Mouse (Mus musculus): ENCODE measurements around the gene Mfap5. TPM values are rescaled to one million over a fixed set of nuclear protein-coding genes. Genes with fewer than 3 reads are reported as not detected.
"Not testable (repeated sequence)": the region's sequence is repeated elsewhere in the genome, so short reads cannot be mapped to it uniquely, and the experiment has no call there.

Gene Mfap5
- polyA plus RNA-seq, 1 experiment from 2014 or later, result 8.8 TPM

GRCm38 (mm10) chr6:122505041-122505440, 604 bp upstream of the Mfap5 start:
- no peak for ATAC-seq
- H3K27ac ChIP-seq (ENCODE audit: low read length), result no peak overlapping the region
- WGBS, result 60% methylated on average over 4 of the region's 4 CpGs

GRCm38 (mm10) chr6:122508494-122508893, 2.8 kb downstream of the Mfap5 start:
- H3K36me3 ChIP-seq (ENCODE audit: control insufficient read depth, insufficient read depth, low read length), result no peaks in the 10 kb centered on the region
- H3K4me1 ChIP-seq (ENCODE audit: control insufficient read depth, insufficient read depth, low read length), result no peaks in the 10 kb centered on the region
- no peaks in the 10 kb centered on the region for H3K27me3 ChIP-seq (replicated peaks; ENCODE audit: control insufficient read depth, insufficient read depth, low read length)
- H3K9ac ChIP-seq (ENCODE audit: low read depth, low read length), result no peak overlapping the region
- H3K4me3 ChIP-seq (ENCODE audit: low read length), result no peak overlapping the region
- no peak overlapping the region for H3K4me2 ChIP-seq (ENCODE audit: low read depth, low read length)
- no peak overlapping the region for H3K27ac ChIP-seq (ENCODE audit: low read length)
- H3K9me3 ChIP-seq (ENCODE audit: control insufficient read depth, low read length), result no peaks in the 10 kb centered on the region
- ATAC-seq, result no peak
- 84% methylated on average over 8 of the region's 8 CpGs for WGBS

More at GRCm38 (mm10) chr6:122505041-122505440, 604 bp upstream of the Mfap5 start:
- no peaks in the 10 kb centered on the region for H3K27me3 ChIP-seq (replicated peaks; ENCODE audit: control insufficient read depth, insufficient read depth, low read length)
- H3K9me3 ChIP-seq (ENCODE audit: control insufficient read depth, low read length), result no peaks in the 10 kb centered on the region
- no peaks in the 10 kb centered on the region for H3K36me3 ChIP-seq (ENCODE audit: control insufficient read depth, insufficient read depth, low read length)
- H3K9ac ChIP-seq (ENCODE audit: low read depth, low read length), result no peak overlapping the region
- no peaks in the 10 kb centered on the region for H3K4me1 ChIP-seq (ENCODE audit: control insufficient read depth, insufficient read depth, low read length)
- H3K4me3 ChIP-seq (ENCODE audit: low read length), result no peak overlapping the region
- no peak overlapping the region for H3K4me2 ChIP-seq (ENCODE audit: low read depth, low read length)

GRCm38 (mm10) chr6:122512914-122513878, 7.6 kb downstream of the Mfap5 start:
- 41% methylated on average over 12 of the region's 12 CpGs for WGBS
- no peak overlapping the region for H3K9ac ChIP-seq (ENCODE audit: low read depth, low read length)
- ATAC-seq, result no peak

GRCm38 (mm10) chr6:122514312-122514711, 8.7 kb downstream of the Mfap5 start:
- Histone ChIP-seq H3K27me3 (replicated peaks; ENCODE audit: control insufficient read depth, insufficient read depth, low read length) (no peaks in the 10 kb centered on the region), H3K36me3 (ENCODE audit: control insufficient read depth, insufficient read depth, low read length) (no peaks in the 10 kb centered on the region), H3K4me3 (ENCODE audit: low read length) (no peak overlapping the region), H3K9me3 (ENCODE audit: control insufficient read depth, low read length) (no peaks in the 10 kb centered on the region), H3K4me2 (ENCODE audit: low read depth, low read length) (no peak overlapping the region), H3K4me1 (ENCODE audit: control insufficient read depth, insufficient read depth, low read length) (no peaks in the 10 kb centered on the region), H3K27ac (ENCODE audit: low read length) (no peak overlapping the region), H3K9ac (ENCODE audit: low read depth, low read length) (no peak overlapping the region)
- no peak for ATAC-seq
- WGBS, result 74% methylated on average over 3 of the region's 3 CpGs

More at GRCm38 (mm10) chr6:122512914-122513878, 7.6 kb downstream of the Mfap5 start:
- Histone ChIP-seq H3K4me2 (ENCODE audit: low read depth, low read length) (no peak overlapping the region), H3K9me3 (ENCODE audit: control insufficient read depth, low read length) (no peaks in the 10 kb centered on the region), H3K27ac (ENCODE audit: low read length) (no peak overlapping the region), H3K27me3 (replicated peaks; ENCODE audit: control insufficient read depth, insufficient read depth, low read length) (no peaks in the 10 kb centered on the region), H3K4me1 (ENCODE audit: control insufficient read depth, insufficient read depth, low read length) (no peaks in the 10 kb centered on the region), H3K4me3 (ENCODE audit: low read length) (no peak overlapping the region), H3K36me3 (ENCODE audit: control insufficient read depth, insufficient read depth, low read length) (no peaks in the 10 kb centered on the region)

- not testable (repeated sequence) for H3K4me1 ChIP-seq (ENCODE audit: control insufficient read depth, insufficient read depth, low read length); H3K9ac ChIP-seq (ENCODE audit: low read depth, low read length); H3K4me3 ChIP-seq (ENCODE audit: low read length); H3K27ac ChIP-seq (ENCODE audit: low read length); H3K4me2 ChIP-seq (ENCODE audit: low read depth, low read length); H3K9me3 ChIP-seq (ENCODE audit: control insufficient read depth, low read length); H3K36me3 ChIP-seq (ENCODE audit: control insufficient read depth, insufficient read depth, low read length); H3K27me3 ChIP-seq (replicated peaks; ENCODE audit: control insufficient read depth, insufficient read depth, low read length); ATAC-seq
- 86% methylated on average over 2 of the region's 2 CpGs for WGBS
These were observed 10.1 kb downstream of the Mfap5 start for GRCm38 (mm10) chr6:122515762-122516161.

GRCm38 (mm10) chr6:122517668-122518067, 12.0 kb downstream of the Mfap5 start:
- no peak overlapping the region for H3K4me3 ChIP-seq (ENCODE audit: low read length)
- no peak overlapping the region for H3K9ac ChIP-seq (ENCODE audit: low read depth, low read length)
- no peaks in the 10 kb centered on the region for H3K36me3 ChIP-seq (ENCODE audit: control insufficient read depth, insufficient read depth, low read length)
- H3K27me3 ChIP-seq (replicated peaks; ENCODE audit: control insufficient read depth, insufficient read depth, low read length), result no peaks in the 10 kb centered on the region
- no peak overlapping the region for H3K4me2 ChIP-seq (ENCODE audit: low read depth, low read length)
- no peak for ATAC-seq
- H3K4me1 ChIP-seq (ENCODE audit: control insufficient read depth, insufficient read depth, low read length), result no peaks in the 10 kb centered on the region
- H3K27ac ChIP-seq (ENCODE audit: low read length), result no peak overlapping the region
- H3K9me3 ChIP-seq (ENCODE audit: control insufficient read depth, low read length), result no peaks in the 10 kb centered on the region
- 57% methylated on average over 1 of the region's 1 CpGs for WGBS

GRCm38 (mm10) chr6:122519384-122519783, 13.7 kb downstream of the Mfap5 start:
- Histone ChIP-seq H3K4me2 (ENCODE audit: low read depth, low read length) (no peak overlapping the region), H3K27ac (ENCODE audit: low read length) (no peak overlapping the region), H3K4me3 (ENCODE audit: low read length) (no peak overlapping the region), H3K4me1 (ENCODE audit: control insufficient read depth, insufficient read depth, low read length) (no peaks in the 10 kb centered on the region), H3K27me3 (replicated peaks; ENCODE audit: control insufficient read depth, insufficient read depth, low read length) (no peaks in the 10 kb centered on the region), H3K9me3 (ENCODE audit: control insufficient read depth, low read length) (no peaks in the 10 kb centered on the region), H3K9ac (ENCODE audit: low read depth, low read length) (no peak overlapping the region), H3K36me3 (ENCODE audit: control insufficient read depth, insufficient read depth, low read length) (no peaks in the 10 kb centered on the region)
- 30% methylated on average over 2 of the region's 2 CpGs for WGBS
- ATAC-seq, result no peak

GRCm38 (mm10) chr6:122522595-122522994, 16.9 kb downstream of the Mfap5 start:
- no peak overlapping the region for H3K4me3 ChIP-seq (ENCODE audit: low read length)
- H3K27ac ChIP-seq (ENCODE audit: low read length), result no peak overlapping the region
- H3K36me3 ChIP-seq (ENCODE audit: control insufficient read depth, insufficient read depth, low read length), result no peaks in the 10 kb centered on the region
- H3K4me1 ChIP-seq (ENCODE audit: control insufficient read depth, insufficient read depth, low read length), result no peaks in the 10 kb centered on the region
- H3K9ac ChIP-seq (ENCODE audit: low read depth, low read length), result no peak overlapping the region
- WGBS, result 69% methylated on average over 9 of the region's 9 CpGs
- no peaks in the 10 kb centered on the region for H3K9me3 ChIP-seq (ENCODE audit: control insufficient read depth, low read length)
- ATAC-seq, result peak; percentile 59; the same call in 1 of the 2 replicates
- no peak overlapping the region for H3K4me2 ChIP-seq (ENCODE audit: low read depth, low read length)
- H3K27me3 ChIP-seq (replicated peaks; ENCODE audit: control insufficient read depth, insufficient read depth, low read length), result no peaks in the 10 kb centered on the region

GRCm38 (mm10) chr6:122523289-122523688, 17.6 kb downstream of the Mfap5 start:
- no peak for ATAC-seq
- 87% methylated on average over 8 of the region's 8 CpGs for WGBS
- no peak overlapping the region for H3K4me3 ChIP-seq (ENCODE audit: low read length)
- no peak overlapping the region for H3K27ac ChIP-seq (ENCODE audit: low read length)
- H3K9me3 ChIP-seq (ENCODE audit: control insufficient read depth, low read length), result no peaks in the 10 kb centered on the region
- H3K36me3 ChIP-seq (ENCODE audit: control insufficient read depth, insufficient read depth, low read length), result no peaks in the 10 kb centered on the region
- no peak overlapping the region for H3K9ac ChIP-seq (ENCODE audit: low read depth, low read length)
- no peaks in the 10 kb centered on the region for H3K4me1 ChIP-seq (ENCODE audit: control insufficient read depth, insufficient read depth, low read length)
- H3K27me3 ChIP-seq (replicated peaks; ENCODE audit: control insufficient read depth, insufficient read depth, low read length), result no peaks in the 10 kb centered on the region
- no peak overlapping the region for H3K4me2 ChIP-seq (ENCODE audit: low read depth, low read length)
